Mouse (Mus musculus): ENCODE data around the gene Col6a6. TPM values are rescaled to one million over a fixed set of nuclear protein-coding genes. Genes with fewer than 3 reads are reported as not detected.

Col6a6 gene
- polyA plus RNA-seq (2015; fragmentation: Nextera tagmentation; extraction: Ambion mirVana), result 1.3 and 1.7 TPM in 2 replicates

DNA sequence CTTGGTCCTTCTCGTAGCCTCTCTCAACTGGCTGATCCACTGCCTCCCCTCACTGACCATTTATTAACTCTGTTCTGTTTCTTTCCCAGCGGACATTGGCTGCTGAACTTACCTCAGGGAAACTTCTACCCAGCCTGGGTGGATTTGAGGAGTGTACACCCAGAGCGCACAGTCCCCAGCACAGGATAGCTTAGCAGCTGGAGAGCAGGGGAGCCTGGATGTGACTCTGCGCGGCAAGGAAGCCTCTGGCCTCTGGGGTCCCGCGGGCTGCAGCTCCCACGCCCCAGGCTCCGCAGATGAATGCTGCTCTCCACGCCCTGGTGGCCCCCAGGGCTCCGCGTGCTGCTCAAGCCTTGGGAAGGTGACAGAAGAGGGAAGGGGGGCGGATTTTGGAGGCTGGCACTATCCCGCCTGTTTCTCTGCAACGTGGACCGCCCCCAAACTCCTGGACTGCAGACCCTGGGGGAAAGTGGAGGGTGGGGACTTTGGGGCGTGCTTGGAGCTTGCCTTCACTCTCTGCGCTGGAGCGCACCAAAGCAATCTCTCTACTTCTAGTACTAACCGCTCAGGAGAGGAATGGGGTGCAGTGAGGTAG lies at the start of gene Col6a6:
Col6a6 (minus strand) TSS at position 370 of the 595 bp plus-strand sequence.
- no peak within 1 kb of the TSS for H3K9ac ChIP-seq (ENCODE audit: low read length)
- H3K27ac ChIP-seq (ENCODE audit: low read length), result no peak within 1 kb of the TSS
- 0 out of 2 replicates have a peak, but pooled peaks have one; percentile 28 for ATAC-seq (ENCODE audit: low read depth)
- 10% methylated on average over 20 of the region's 20 CpGs for WGBS
- H3K4me2 ChIP-seq (ENCODE audit: low read depth, low read length), result peak within 1 kb of the TSS; percentile 0; the same call in 1 of the 2 replicates
- no peaks in the 10 kb centered on the region for H3K36me3 ChIP-seq (ENCODE audit: control insufficient read depth, insufficient read depth, low read length)
- peaks cover 4% of the 10 kb centered on the region; the same call in 1 of the 2 replicates for H3K4me1 ChIP-seq (replicated peaks; ENCODE audit: control insufficient read depth, insufficient read depth, low read length)
- H3K27me3 ChIP-seq (ENCODE audit: control insufficient read depth, insufficient read depth, low read depth, low read length), result peaks cover 3% of the 10 kb centered on the region; the same call in 1 of the 2 replicates
- no peak within 1 kb of the TSS for H3K4me3 ChIP-seq (ENCODE audit: low read length)
- no peaks in the 10 kb centered on the region for H3K9me3 ChIP-seq (ENCODE audit: control insufficient read depth, low read length)

DNA sequence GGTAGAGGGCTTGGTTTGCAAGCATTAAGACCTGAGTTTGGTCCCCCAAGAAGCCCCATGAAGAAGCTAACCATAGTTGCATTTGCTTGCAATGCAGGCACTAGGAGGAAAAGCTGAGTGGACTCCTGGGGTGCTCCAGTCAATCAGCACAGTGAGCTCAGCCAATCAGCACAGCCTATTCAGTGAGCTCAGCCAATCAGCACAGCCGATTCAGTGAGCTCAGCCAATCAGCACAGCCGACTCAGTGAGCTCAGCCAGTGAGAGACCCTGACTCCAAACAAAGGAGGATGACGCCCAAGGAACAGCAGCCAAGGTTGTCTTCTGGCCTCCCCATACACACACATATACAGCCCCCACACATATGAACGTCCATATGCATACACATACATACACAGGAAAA lies 48.2 kb upstream of the Col6a6 start:
- no peak overlapping the region for H3K4me2 ChIP-seq (ENCODE audit: low read depth, low read length)
- no peak overlapping the region for H3K9ac ChIP-seq (ENCODE audit: low read length)
- H3K36me3 ChIP-seq (ENCODE audit: control insufficient read depth, insufficient read depth, low read length), result no peaks in the 10 kb centered on the region
- no peak overlapping the region for H3K27ac ChIP-seq (ENCODE audit: low read length)
- 0 out of 2 replicates have a peak, but pooled peaks cover 2% of the 10 kb centered on the region for H3K4me1 ChIP-seq (replicated peaks; ENCODE audit: control insufficient read depth, insufficient read depth, low read length)
- WGBS, result 92% methylated on average over 4 of the region's 4 CpGs
- H3K9me3 ChIP-seq (ENCODE audit: control insufficient read depth, low read length), result no peaks in the 10 kb centered on the region
- no peak overlapping the region for H3K4me3 ChIP-seq (ENCODE audit: low read length)
- H3K27me3 ChIP-seq (ENCODE audit: control insufficient read depth, insufficient read depth, low read depth, low read length), result no peaks in the 10 kb centered on the region
- ATAC-seq (ENCODE audit: low read depth), result no peak

DNA sequence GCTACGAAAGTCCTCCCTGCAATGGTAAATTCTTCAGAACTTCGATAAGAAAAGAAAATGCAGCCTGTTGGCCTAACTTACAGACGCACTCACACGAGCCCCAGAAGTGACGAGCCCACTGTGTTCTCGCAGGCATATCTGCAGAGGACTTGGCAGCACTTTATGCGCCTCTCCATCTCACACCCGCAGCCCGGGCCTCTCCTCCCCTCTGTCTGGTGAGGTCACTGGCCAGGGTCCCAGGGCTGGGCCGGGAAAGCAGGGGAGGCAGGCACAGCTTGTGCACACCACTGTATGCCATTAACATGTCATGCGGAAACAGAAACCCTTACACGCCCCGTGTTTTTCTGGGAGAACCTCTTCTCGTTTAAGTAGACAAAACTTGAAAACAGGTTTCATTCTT lies 43.7 kb upstream of the Col6a6 start:
- Histone ChIP-seq H3K27me3 (ENCODE audit: control insufficient read depth, insufficient read depth, low read depth, low read length) (no peaks in the 10 kb centered on the region), H3K4me3 (ENCODE audit: low read length) (no peak overlapping the region), H3K36me3 (ENCODE audit: control insufficient read depth, insufficient read depth, low read length) (no peaks in the 10 kb centered on the region), H3K9me3 (ENCODE audit: control insufficient read depth, low read length) (no peaks in the 10 kb centered on the region), H3K4me2 (ENCODE audit: low read depth, low read length) (no peak overlapping the region), H3K27ac (ENCODE audit: low read length) (no peak overlapping the region), H3K9ac (ENCODE audit: low read length) (no peak overlapping the region), H3K4me1 (replicated peaks; ENCODE audit: control insufficient read depth, insufficient read depth, low read length) (peaks cover 3% of the 10 kb centered on the region; the same call in 1 of the 2 replicates)
- peak; percentile 60; the same call in 1 of the 2 replicates for ATAC-seq (ENCODE audit: low read depth)
- WGBS, result 45% methylated on average over 14 of the region's 14 CpGs

DNA sequence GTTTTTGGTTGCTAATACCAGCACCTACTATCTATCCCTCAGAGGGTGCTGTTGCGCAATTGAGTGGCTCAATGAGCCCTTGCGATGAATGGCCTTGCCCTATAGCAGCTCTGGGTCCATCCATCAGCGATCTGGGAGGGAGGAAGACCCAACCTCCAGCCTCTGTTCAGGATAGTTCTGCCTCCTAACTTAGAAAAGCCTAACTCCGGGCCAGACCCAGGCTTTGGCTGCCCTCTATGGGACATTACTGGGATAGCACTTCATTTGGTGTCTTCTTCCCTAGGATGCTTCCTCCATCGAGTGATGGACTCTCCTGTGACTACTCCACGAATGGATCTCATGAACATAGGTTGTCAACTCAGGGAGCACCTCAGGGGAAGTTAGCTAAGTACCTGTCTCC lies 29.8 kb upstream of the Col6a6 start:
- no peak overlapping the region for H3K9ac ChIP-seq (ENCODE audit: low read length)
- H3K9me3 ChIP-seq (ENCODE audit: control insufficient read depth, low read length), result no peaks in the 10 kb centered on the region
- H3K4me2 ChIP-seq (ENCODE audit: low read depth, low read length), result no peak overlapping the region
- no peak overlapping the region for H3K4me3 ChIP-seq (ENCODE audit: low read length)
- WGBS, result 10% methylated on average over 6 of the region's 6 CpGs
- H3K4me1 ChIP-seq (replicated peaks; ENCODE audit: control insufficient read depth, insufficient read depth, low read length), result no peaks in the 10 kb centered on the region
- no peaks in the 10 kb centered on the region for H3K27me3 ChIP-seq (ENCODE audit: control insufficient read depth, insufficient read depth, low read depth, low read length)
- H3K36me3 ChIP-seq (ENCODE audit: control insufficient read depth, insufficient read depth, low read length), result no peaks in the 10 kb centered on the region
- no peak overlapping the region for H3K27ac ChIP-seq (ENCODE audit: low read length)
- peak; percentile 36; the same call in 1 of the 2 replicates for ATAC-seq (ENCODE audit: low read depth)

DNA sequence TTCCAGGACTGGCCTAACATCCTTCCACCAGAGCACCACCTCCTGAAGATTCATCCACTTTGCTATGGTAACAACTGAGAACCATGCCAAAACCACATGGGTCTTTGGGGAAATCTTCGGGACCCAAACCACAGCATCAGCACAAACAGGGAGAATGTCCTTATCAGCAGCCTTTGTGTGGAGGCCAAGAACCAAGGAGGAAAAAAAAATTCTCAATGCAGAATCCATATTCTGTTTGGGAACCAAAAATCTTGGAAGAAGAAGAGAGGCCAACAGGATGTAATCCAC lies 24.8 kb upstream of the Col6a6 start:
- H3K27me3 ChIP-seq (ENCODE audit: control insufficient read depth, insufficient read depth, low read depth, low read length), result no peaks in the 10 kb centered on the region
- ATAC-seq (ENCODE audit: low read depth), result no peak
- H3K4me1 ChIP-seq (replicated peaks; ENCODE audit: control insufficient read depth, insufficient read depth, low read length), result 0 out of 2 replicates have a peak, but pooled peaks cover 2% of the 10 kb centered on the region
- 57% methylated on average over 1 of the region's 1 CpGs for WGBS
- no peak overlapping the region for H3K4me3 ChIP-seq (ENCODE audit: low read length)
- no peaks in the 10 kb centered on the region for H3K9me3 ChIP-seq (ENCODE audit: control insufficient read depth, low read length)
- no peak overlapping the region for H3K27ac ChIP-seq (ENCODE audit: low read length)
- H3K4me2 ChIP-seq (ENCODE audit: low read depth, low read length), result no peak overlapping the region
- H3K36me3 ChIP-seq (ENCODE audit: control insufficient read depth, insufficient read depth, low read length), result no peaks in the 10 kb centered on the region
- no peak overlapping the region for H3K9ac ChIP-seq (ENCODE audit: low read length)

DNA sequence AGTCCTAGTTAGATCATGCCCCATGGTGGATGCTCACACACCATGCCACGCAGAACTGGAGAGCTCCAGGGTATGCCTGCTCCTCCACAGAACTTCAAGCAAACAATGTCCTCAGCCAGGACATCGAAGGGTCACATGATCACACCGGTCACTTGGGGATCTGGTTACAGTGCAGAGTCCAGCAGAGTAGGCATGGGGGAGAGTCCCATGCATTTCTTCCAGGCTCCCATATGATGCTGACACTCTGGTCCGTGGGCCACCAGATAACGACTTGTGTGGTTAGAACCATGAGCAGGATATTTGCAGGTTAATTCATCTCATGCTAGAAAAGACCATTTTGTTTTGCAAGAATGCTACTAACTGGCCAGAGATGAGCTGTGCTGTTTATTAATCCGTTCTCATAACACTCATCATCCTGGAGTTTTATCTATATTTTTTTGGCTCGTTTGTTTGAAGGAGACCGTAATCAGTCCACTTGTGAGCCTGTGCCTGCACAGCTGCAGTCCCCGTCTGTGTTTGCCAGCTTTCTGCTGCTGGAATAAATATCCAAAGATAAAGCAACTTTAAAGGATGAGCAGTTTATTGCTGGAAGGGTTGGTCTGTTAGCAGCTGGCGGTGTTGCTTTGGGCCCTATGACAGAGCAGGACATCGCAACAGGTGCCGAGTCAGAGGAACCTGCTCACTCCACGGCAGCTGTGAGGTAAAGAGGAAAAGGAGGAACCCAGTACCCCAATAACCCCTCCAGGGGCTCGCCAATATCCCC lies 24.2 kb upstream of the Col6a6 start:
- Histone ChIP-seq H3K9ac (ENCODE audit: low read length) (no peak overlapping the region), H3K4me2 (ENCODE audit: low read depth, low read length) (no peak overlapping the region), H3K27me3 (ENCODE audit: control insufficient read depth, insufficient read depth, low read depth, low read length) (no peaks in the 10 kb centered on the region), H3K9me3 (ENCODE audit: control insufficient read depth, low read length) (no peaks in the 10 kb centered on the region), H3K4me3 (ENCODE audit: low read length) (no peak overlapping the region), H3K36me3 (ENCODE audit: control insufficient read depth, insufficient read depth, low read length) (no peaks in the 10 kb centered on the region), H3K27ac (ENCODE audit: low read length) (no peak overlapping the region), H3K4me1 (replicated peaks; ENCODE audit: control insufficient read depth, insufficient read depth, low read length) (0 out of 2 replicates have a peak, but pooled peaks cover 2% of the 10 kb centered on the region)
- 38% methylated on average over 14 of the region's 14 CpGs for WGBS
- peak; percentile 60 for ATAC-seq (ENCODE audit: low read depth)

DNA sequence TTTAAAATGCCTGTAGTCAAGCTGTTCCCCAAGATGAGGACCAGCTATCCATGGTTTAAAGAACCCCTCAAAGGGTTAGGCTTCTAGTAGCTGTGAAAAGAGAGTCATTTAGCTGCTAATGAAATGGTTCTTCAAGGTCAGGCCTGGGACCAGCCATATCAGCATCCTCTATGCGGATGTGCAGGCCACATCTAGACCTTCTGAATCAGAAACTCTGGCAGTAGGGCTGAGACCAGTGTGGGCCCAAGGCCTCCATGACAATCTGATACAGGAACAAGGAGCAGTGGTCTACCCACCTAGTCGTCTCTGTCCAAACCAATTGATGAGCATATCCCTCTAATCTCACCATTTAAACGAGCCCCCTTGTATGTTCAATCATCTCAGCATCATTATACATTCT lies 23.1 kb upstream of the Col6a6 start:
- H3K9ac ChIP-seq (ENCODE audit: low read length), result no peak overlapping the region
- no peaks in the 10 kb centered on the region for H3K27me3 ChIP-seq (ENCODE audit: control insufficient read depth, insufficient read depth, low read depth, low read length)
- WGBS, result 88% methylated on average over 3 of the region's 3 CpGs
- H3K4me3 ChIP-seq (ENCODE audit: low read length), result no peak overlapping the region
- no peak for ATAC-seq (ENCODE audit: low read depth)
- H3K27ac ChIP-seq (ENCODE audit: low read length), result no peak overlapping the region
- H3K9me3 ChIP-seq (ENCODE audit: control insufficient read depth, low read length), result no peaks in the 10 kb centered on the region
- 0 out of 2 replicates have a peak, but pooled peaks cover 2% of the 10 kb centered on the region for H3K4me1 ChIP-seq (replicated peaks; ENCODE audit: control insufficient read depth, insufficient read depth, low read length)
- H3K36me3 ChIP-seq (ENCODE audit: control insufficient read depth, insufficient read depth, low read length), result no peaks in the 10 kb centered on the region
- H3K4me2 ChIP-seq (ENCODE audit: low read depth, low read length), result no peak overlapping the region

DNA sequence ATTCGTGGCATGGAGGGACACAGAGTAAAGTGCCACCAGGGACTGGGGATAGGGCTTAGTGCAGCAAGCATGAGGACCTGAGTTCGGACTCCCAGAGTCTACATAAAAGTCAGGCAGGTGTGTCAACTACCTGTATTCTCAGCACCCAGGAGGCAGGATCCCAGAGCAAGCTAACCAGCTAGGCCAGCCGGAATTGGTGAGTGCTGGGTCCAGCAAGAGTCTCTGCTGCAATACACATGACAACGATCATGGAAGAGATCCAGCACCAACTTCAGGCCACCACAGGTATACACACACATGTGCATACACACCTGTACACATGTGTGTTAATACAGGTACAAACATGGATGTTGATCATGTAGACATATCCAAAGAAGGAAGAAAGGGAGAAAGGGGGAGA lies 20.4 kb upstream of the Col6a6 start:
- no peaks in the 10 kb centered on the region for H3K36me3 ChIP-seq (ENCODE audit: control insufficient read depth, insufficient read depth, low read length)
- 0 out of 2 replicates have a peak, but pooled peaks cover 2% of the 10 kb centered on the region for H3K4me1 ChIP-seq (replicated peaks; ENCODE audit: control insufficient read depth, insufficient read depth, low read length)
- H3K9ac ChIP-seq (ENCODE audit: low read length), result no peak overlapping the region
- ATAC-seq (ENCODE audit: low read depth), result no peak
- WGBS, result 73% methylated on average over 4 of the region's 4 CpGs
- no peak overlapping the region for H3K4me3 ChIP-seq (ENCODE audit: low read length)
- H3K4me2 ChIP-seq (ENCODE audit: low read depth, low read length), result no peak overlapping the region
- H3K27me3 ChIP-seq (ENCODE audit: control insufficient read depth, insufficient read depth, low read depth, low read length), result no peaks in the 10 kb centered on the region
- no peaks in the 10 kb centered on the region for H3K9me3 ChIP-seq (ENCODE audit: control insufficient read depth, low read length)
- H3K27ac ChIP-seq (ENCODE audit: low read length), result no peak overlapping the region

DNA sequence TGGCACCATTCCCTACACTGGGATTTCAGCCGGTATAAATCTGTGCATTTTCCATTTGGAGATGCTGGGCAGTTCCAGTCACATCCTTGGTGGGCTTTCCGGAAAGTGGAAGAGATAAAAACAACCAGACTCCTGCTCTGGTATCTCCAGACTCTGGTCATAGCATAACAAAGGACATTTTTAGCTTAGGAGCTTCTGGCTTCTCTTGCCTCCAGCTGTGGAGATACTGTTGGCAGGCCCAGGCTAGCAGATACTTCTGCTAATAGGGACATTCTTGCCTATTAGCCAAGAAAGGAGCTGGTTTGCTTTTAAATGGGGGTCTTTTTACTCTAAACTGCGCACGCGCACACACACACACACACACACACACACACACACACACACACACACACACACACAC lies 19.3 kb upstream of the Col6a6 start:
- H3K27ac ChIP-seq (ENCODE audit: low read length), result no peak overlapping the region

More for the DNA sequence above, 19.3 kb upstream of the Col6a6 start:
- ATAC-seq (ENCODE audit: low read depth), result no peak
- Histone ChIP-seq H3K4me1 (replicated peaks; ENCODE audit: control insufficient read depth, insufficient read depth, low read length) (0 out of 2 replicates have a peak, but pooled peaks cover 2% of the 10 kb centered on the region), H3K4me3 (ENCODE audit: low read length) (no peak overlapping the region), H3K9me3 (ENCODE audit: control insufficient read depth, low read length) (no peaks in the 10 kb centered on the region), H3K27me3 (ENCODE audit: control insufficient read depth, insufficient read depth, low read depth, low read length) (no peaks in the 10 kb centered on the region), H3K9ac (ENCODE audit: low read length) (no peak overlapping the region), H3K4me2 (ENCODE audit: low read depth, low read length) (no peak overlapping the region), H3K36me3 (ENCODE audit: control insufficient read depth, insufficient read depth, low read length) (no peaks in the 10 kb centered on the region)
- WGBS, result 84% methylated on average over 5 of the region's 5 CpGs
